Mouse (Mus musculus): Measurements from ENCODE around the gene Rexo4. TPM values are rescaled to one million over a fixed set of nuclear protein-coding genes. Genes with fewer than 3 reads are reported as not detected.

Rexo4 gene
- 46.8 and 47.7 TPM in 2 replicates for polyA plus RNA-seq (2015; fragmentation: Nextera tagmentation; extraction: Ambion mirVana)

DNA sequence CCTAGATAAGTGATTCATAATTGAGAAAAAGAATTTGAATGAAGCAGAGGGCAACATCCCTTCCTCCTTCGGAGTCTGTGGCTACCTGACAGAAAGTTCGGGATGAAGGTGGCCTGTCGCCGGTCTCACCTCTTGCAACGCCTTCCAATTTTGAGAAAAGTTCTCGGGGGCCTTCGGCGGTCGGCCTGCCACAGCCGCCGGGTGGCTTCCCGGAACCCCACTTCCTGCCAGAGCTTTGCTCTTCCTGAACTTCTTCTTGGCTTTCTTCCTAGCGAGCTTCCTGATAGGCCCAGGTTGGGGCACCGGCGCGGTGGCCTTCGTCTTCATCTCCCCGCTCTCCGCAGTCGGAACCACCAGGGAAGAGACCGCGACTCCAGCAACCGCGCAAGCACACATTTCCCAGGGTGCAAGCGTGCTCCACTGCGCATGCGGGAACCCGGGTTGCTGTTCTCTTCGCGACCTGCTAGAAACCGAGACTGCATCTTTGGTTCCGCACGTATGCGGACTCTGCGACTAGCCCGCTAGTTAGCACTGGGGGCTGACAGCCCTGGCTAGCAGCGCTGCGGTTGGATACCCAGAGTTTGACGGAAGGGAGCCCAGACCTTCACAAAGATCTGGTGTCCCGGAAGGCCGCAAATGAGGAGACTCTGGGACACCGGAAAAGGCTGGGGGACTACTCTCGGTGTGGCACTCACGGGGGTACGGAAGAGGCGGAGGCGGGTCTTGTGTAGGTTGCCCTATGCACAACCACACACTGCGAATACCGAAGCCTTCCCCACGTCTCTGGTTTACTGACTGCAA is at the start of gene Rexo4:
Gene Rexo4, minus strand, starts transcription at position 464 of the 801 bp plus-strand sequence.
- Histone ChIP-seq H3K9me3 (ENCODE audit: control insufficient read depth, low read length) (no peaks in the 10 kb centered on the region), H3K4me1 (ENCODE audit: control insufficient read depth, insufficient read depth, low read length) (peaks cover 13% of the 10 kb centered on the region), H3K36me3 (ENCODE audit: control insufficient read depth, insufficient read depth, low read length) (0 out of 2 replicates have a peak, but pooled peaks cover 4% of the 10 kb centered on the region), H3K4me3 (ENCODE audit: low read length) (peak within 1 kb of the TSS; percentile 69), H3K27me3 (replicated peaks; ENCODE audit: control insufficient read depth, insufficient read depth, low read length) (no peaks in the 10 kb centered on the region), H3K4me2 (ENCODE audit: low read depth, low read length) (peak within 1 kb of the TSS; percentile 92), H3K9ac (ENCODE audit: low read depth, low read length) (peak within 1 kb of the TSS; percentile 92), H3K27ac (ENCODE audit: low read length) (peak within 1 kb of the TSS; percentile 100)
- WGBS = under 1% methylated on average over 50 of the region's 50 CpGs
- ATAC-seq = peak; percentile 96

DNA sequence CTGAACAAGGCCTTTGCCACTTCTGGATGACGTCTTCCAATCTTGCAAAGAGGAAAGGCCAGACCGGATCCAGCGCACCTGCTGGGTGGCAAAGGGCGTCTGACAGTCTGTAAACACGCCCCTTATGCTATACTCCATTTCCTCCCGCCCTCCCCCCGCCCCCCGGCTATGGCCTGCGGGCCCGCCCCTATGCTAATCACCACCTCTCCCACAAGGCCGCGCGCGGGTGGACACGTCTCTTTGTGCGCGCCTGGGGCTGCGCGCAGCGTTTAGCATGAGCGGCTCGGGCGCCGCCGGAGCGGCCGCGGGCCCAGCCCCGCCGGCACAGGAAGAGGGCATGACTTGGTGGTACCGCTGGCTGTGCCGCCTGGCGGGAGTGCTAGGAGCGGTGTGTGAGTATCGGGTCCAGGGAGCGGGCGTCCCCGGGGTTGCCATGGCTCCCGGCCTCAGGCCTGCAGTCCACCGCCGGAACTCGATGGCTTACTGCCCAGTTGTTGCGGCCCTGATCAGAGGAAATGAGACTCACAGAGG is 45.6 kb upstream of the Rexo4 start, which contains the start of gene Cacfd1:
Gene Cacfd1, plus strand, starts transcription at position 213 of the 531 bp plus-strand sequence.
- Histone ChIP-seq H3K4me3 (ENCODE audit: low read length) (peak within 1 kb of the TSS; percentile 85), H3K36me3 (ENCODE audit: control insufficient read depth, insufficient read depth, low read length) (peaks cover 6% of the 10 kb centered on the region), H3K4me1 (ENCODE audit: control insufficient read depth, insufficient read depth, low read length) (peaks cover 23% of the 10 kb centered on the region), H3K4me2 (ENCODE audit: low read depth, low read length) (peak within 1 kb of the TSS; percentile 87), H3K9me3 (ENCODE audit: control insufficient read depth, low read length) (no peaks in the 10 kb centered on the region), H3K27ac (ENCODE audit: low read length) (peak within 1 kb of the TSS; percentile 92), H3K9ac (ENCODE audit: low read depth, low read length) (peak within 1 kb of the TSS; percentile 97), H3K27me3 (replicated peaks; ENCODE audit: control insufficient read depth, insufficient read depth, low read length) (no peaks in the 10 kb centered on the region)
- peak; percentile 98 for ATAC-seq
- WGBS = under 1% methylated on average over 43 of the region's 43 CpGs

DNA sequence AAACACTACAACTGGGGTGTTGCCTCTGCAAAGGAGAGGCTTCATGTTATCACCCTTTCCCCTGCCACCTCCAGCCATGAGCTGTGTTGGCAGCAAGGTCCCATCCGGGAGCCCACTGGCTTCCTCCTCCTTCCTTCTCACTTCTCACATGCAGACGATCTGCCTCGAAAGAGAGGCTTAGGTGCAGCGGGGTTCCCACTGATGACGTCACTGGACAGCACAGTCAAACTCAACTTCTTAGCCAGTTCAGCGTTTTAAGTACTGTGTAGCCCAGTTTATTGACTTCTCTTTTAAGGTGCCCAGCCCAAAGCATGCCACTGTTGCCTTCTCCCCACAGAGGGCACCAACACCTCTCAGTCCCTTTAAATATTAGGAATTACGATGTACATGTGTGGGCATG is 43.5 kb upstream of the Rexo4 start:
- H3K4me1 ChIP-seq (ENCODE audit: control insufficient read depth, insufficient read depth, low read length) = peaks cover 23% of the 10 kb centered on the region
- WGBS = 72% methylated on average over 7 of the region's 7 CpGs
- H3K9me3 ChIP-seq (ENCODE audit: control insufficient read depth, low read length) = no peaks in the 10 kb centered on the region
- H3K27me3 ChIP-seq (replicated peaks; ENCODE audit: control insufficient read depth, insufficient read depth, low read length) = no peaks in the 10 kb centered on the region
- no peaks in the 10 kb centered on the region for H3K36me3 ChIP-seq (ENCODE audit: control insufficient read depth, insufficient read depth, low read length)
- no peak overlapping the region for H3K27ac ChIP-seq (ENCODE audit: low read length)
- ATAC-seq = no peak
- no peak overlapping the region for H3K9ac ChIP-seq (ENCODE audit: low read depth, low read length)
- H3K4me2 ChIP-seq (ENCODE audit: low read depth, low read length) = no peak overlapping the region
- H3K4me3 ChIP-seq (ENCODE audit: low read length) = no peak overlapping the region

DNA sequence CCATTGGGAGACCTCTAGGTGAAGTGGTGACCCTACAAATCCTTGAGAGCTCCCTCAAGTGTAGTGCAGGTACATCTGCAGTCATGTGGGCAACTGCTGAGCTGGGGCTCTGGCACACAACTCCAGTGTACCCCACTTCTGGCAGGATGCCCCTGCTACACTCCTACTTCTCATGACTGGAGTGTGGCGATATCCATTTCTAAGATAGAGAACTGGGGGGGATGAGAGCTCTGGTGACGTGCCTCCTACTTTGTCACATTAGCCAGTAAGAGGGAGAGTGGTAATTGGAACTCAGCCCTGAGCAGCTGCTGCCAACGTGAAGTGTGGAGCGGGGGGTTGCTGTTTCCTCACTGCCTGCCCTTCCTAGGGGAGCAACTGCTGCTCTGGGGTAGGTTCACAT is 42.1 kb upstream of the Rexo4 start:
- Histone ChIP-seq H3K4me1 (ENCODE audit: control insufficient read depth, insufficient read depth, low read length) (peaks cover 18% of the 10 kb centered on the region), H3K9me3 (ENCODE audit: control insufficient read depth, low read length) (no peaks in the 10 kb centered on the region), H3K27me3 (replicated peaks; ENCODE audit: control insufficient read depth, insufficient read depth, low read length) (no peaks in the 10 kb centered on the region), H3K9ac (ENCODE audit: low read depth, low read length) (no peak overlapping the region), H3K27ac (ENCODE audit: low read length) (no peak overlapping the region), H3K36me3 (ENCODE audit: control insufficient read depth, insufficient read depth, low read length) (no peaks in the 10 kb centered on the region), H3K4me2 (ENCODE audit: low read depth, low read length) (no peak overlapping the region), H3K4me3 (ENCODE audit: low read length) (no peak overlapping the region)
- no peak for ATAC-seq
- 67% methylated on average over 4 of the region's 4 CpGs for WGBS

DNA sequence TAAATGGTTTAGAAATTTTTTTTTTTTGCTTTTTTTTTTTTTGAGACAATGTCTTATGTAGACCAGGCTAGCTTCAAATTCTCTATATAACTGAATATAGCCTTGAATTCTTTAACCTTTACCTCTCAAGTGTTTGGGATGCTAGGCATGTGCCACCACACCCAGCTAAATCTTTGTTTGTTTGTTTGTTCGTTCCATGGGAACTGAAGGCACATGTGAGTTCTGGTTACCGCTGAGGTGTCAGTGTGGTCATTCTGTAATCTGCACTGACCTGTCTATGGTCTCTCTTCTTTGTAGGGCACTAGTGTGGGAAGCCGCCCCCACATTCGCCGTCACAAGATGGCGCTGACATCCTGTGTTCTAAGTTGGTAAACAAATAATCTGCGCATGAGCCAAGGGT is 33.8 kb upstream of the Rexo4 start:
- H3K9me3 ChIP-seq (ENCODE audit: control insufficient read depth, low read length) = no peaks in the 10 kb centered on the region
- no peak for ATAC-seq
- WGBS = 89% methylated on average over 6 of the region's 7 CpGs
- no peaks in the 10 kb centered on the region for H3K36me3 ChIP-seq (ENCODE audit: control insufficient read depth, insufficient read depth, low read length)
- H3K4me1 ChIP-seq (ENCODE audit: control insufficient read depth, insufficient read depth, low read length) = no peaks in the 10 kb centered on the region
- H3K9ac ChIP-seq (ENCODE audit: low read depth, low read length) = no peak overlapping the region
- no peak overlapping the region for H3K27ac ChIP-seq (ENCODE audit: low read length)
- H3K27me3 ChIP-seq (replicated peaks; ENCODE audit: control insufficient read depth, insufficient read depth, low read length) = no peaks in the 10 kb centered on the region
- H3K4me3 ChIP-seq (ENCODE audit: low read length) = no peak overlapping the region
- no peak overlapping the region for H3K4me2 ChIP-seq (ENCODE audit: low read depth, low read length)

DNA sequence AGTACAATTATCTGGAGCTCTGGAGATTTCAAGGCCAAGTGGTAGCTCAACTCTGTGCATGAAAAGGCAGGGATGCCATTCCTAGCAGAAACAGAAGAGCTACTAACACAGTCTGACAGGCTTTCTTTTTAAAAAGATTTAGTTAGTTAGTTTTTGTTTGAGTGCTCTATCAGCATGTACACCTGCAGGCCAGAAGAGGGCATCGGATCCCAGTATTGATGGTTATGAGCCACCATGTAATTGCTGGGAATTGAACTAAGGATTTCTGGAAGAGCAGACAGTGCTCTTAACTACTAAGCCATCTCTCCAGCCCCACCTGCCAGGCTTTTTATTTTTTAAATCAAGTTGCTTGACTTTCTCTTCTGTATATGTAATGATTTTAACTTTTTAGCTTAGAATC is 33.3 kb upstream of the Rexo4 start:
- ATAC-seq = no peak
- 82% methylated on average over 1 of the region's 1 CpGs for WGBS

DNA sequence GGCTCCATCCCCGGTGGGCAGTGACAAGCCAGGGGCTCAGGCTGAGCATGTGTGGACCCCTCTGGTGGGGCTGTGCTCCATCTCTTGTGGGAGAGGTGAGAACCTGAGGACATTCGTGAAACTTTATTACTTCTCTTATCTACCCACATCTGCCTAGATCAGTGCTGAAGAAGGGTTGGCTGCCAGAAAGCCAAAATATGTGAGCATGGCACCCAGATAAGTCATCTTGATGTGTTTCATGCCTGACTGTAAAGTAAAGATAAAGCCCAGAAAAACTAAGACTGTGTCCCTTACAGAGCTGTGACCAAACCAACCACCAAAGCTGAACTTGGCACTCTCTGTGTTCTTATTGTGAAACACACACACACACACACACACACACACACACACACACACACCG is 29.8 kb upstream of the Rexo4 start:
- Histone ChIP-seq H3K4me1 (ENCODE audit: control insufficient read depth, insufficient read depth, low read length) (no peaks in the 10 kb centered on the region), H3K27ac (ENCODE audit: low read length) (no peak overlapping the region), H3K36me3 (ENCODE audit: control insufficient read depth, insufficient read depth, low read length) (no peaks in the 10 kb centered on the region), H3K4me3 (ENCODE audit: low read length) (no peak overlapping the region), H3K27me3 (replicated peaks; ENCODE audit: control insufficient read depth, insufficient read depth, low read length) (no peaks in the 10 kb centered on the region), H3K9me3 (ENCODE audit: control insufficient read depth, low read length) (no peaks in the 10 kb centered on the region), H3K9ac (ENCODE audit: low read depth, low read length) (no peak overlapping the region), H3K4me2 (ENCODE audit: low read depth, low read length) (no peak overlapping the region)
- no peak for ATAC-seq
- WGBS = 71% methylated on average over 3 of the region's 3 CpGs

More for the DNA sequence above, 33.3 kb upstream of the Rexo4 start:
- H3K4me2 ChIP-seq (ENCODE audit: low read depth, low read length) = no peak overlapping the region
- H3K36me3 ChIP-seq (ENCODE audit: control insufficient read depth, insufficient read depth, low read length) = no peaks in the 10 kb centered on the region
- H3K9me3 ChIP-seq (ENCODE audit: control insufficient read depth, low read length) = no peaks in the 10 kb centered on the region
- no peaks in the 10 kb centered on the region for H3K27me3 ChIP-seq (replicated peaks; ENCODE audit: control insufficient read depth, insufficient read depth, low read length)
- H3K4me1 ChIP-seq (ENCODE audit: control insufficient read depth, insufficient read depth, low read length) = no peaks in the 10 kb centered on the region
- H3K4me3 ChIP-seq (ENCODE audit: low read length) = no peak overlapping the region
- no peak overlapping the region for H3K9ac ChIP-seq (ENCODE audit: low read depth, low read length)
- no peak overlapping the region for H3K27ac ChIP-seq (ENCODE audit: low read length)

DNA sequence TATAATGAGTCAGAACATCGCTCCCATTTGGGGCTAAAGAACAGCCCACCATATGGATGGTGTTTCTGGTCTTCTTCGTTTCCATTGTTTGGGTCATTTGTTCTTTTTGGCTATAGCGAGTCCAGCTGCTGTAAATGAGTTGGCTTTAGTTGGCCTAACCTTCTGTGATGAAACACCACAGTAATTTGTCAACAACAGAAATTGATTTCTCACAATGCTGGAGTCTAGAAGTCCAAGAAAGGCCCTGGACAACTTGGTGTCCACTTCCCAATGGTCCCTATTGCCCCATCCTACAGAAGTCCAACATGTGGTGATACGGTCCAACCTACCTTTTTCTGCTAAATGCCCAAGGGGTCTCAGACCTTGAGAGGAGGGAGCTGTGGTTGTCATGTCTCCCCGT is 20.5 kb upstream of the Rexo4 start:
- no peaks in the 10 kb centered on the region for H3K27me3 ChIP-seq (replicated peaks; ENCODE audit: control insufficient read depth, insufficient read depth, low read length)
- no peaks in the 10 kb centered on the region for H3K9me3 ChIP-seq (ENCODE audit: control insufficient read depth, low read length)
- no peak overlapping the region for H3K27ac ChIP-seq (ENCODE audit: low read length)
- no peak overlapping the region for H3K9ac ChIP-seq (ENCODE audit: low read depth, low read length)
- no peaks in the 10 kb centered on the region for H3K36me3 ChIP-seq (ENCODE audit: control insufficient read depth, insufficient read depth, low read length)
- 88% methylated on average over 5 of the region's 5 CpGs for WGBS
- H3K4me2 ChIP-seq (ENCODE audit: low read depth, low read length) = no peak overlapping the region
- H3K4me1 ChIP-seq (ENCODE audit: control insufficient read depth, insufficient read depth, low read length) = no peaks in the 10 kb centered on the region
- H3K4me3 ChIP-seq (ENCODE audit: low read length) = no peak overlapping the region
- no peak for ATAC-seq

DNA sequence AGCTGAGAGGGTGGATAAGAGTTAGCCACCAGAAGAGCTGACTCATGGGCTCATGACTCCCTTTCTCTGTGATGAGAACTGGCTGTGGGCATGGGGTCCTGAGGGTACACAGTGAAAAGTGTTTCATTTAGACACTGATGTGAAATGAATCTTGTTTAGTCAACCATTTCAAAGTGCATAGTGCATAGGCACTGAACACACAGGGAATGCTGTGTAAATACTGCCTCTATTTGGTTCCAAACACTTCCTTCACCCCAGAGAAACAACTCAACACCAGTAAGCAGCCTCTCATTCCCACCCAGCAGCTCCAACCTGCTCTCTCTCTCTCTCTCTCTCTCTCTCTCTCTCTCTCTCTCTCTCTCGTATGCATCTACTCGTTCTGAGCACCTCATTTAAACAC is 20.0 kb upstream of the Rexo4 start:
- Histone ChIP-seq H3K4me3 (ENCODE audit: low read length) (no peak overlapping the region), H3K9me3 (ENCODE audit: control insufficient read depth, low read length) (no peaks in the 10 kb centered on the region), H3K4me2 (ENCODE audit: low read depth, low read length) (no peak overlapping the region), H3K27me3 (replicated peaks; ENCODE audit: control insufficient read depth, insufficient read depth, low read length) (no peaks in the 10 kb centered on the region), H3K4me1 (ENCODE audit: control insufficient read depth, insufficient read depth, low read length) (no peaks in the 10 kb centered on the region), H3K9ac (ENCODE audit: low read depth, low read length) (no peak overlapping the region), H3K27ac (ENCODE audit: low read length) (no peak overlapping the region), H3K36me3 (ENCODE audit: control insufficient read depth, insufficient read depth, low read length) (no peaks in the 10 kb centered on the region)
- no peak for ATAC-seq
- 68% methylated on average over 2 of the region's 2 CpGs for WGBS

Measured in intestine, embryonic 16.5 days (tissue).